Mouse (Mus musculus) urinary bladder, postnatal 14 days (tissue): ENCODE measurements around the gene Gm49337.

Source experiments
- DNase-seq: peaks from one replicate; pipeline ENCODE4 v3.0.0; 2021; ENCODE audit warnings: low spot score

Gm49337 gene

DNA sequence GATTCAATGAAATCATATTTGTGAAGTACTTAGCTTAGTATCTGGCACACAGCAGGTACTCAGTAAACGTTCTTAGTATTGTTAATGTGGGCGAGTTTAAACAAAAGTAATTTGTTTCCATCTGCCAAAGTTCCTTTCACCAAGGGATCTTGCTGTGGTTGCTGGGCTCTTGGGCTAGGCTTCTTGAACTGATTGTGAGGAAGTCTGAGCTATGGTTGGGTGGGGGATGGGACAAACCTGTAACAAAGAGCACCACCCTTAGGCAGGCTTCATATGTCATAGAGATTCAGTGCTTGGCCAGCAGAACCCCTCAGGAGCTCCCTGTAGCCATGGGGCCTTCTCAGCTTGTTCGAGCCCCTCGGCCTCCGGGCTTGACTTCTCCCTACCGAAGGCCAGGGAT is at the start of gene Gm49337, which contains the start of gene 1700042G07Rik:
TSS of gene Gm49337 (plus strand) at position 313 of the 400 bp plus-strand sequence.
TSS of gene 1700042G07Rik (plus strand) at position 301 of the 400 bp plus-strand sequence.
- no peak for DNase-seq

DNA sequence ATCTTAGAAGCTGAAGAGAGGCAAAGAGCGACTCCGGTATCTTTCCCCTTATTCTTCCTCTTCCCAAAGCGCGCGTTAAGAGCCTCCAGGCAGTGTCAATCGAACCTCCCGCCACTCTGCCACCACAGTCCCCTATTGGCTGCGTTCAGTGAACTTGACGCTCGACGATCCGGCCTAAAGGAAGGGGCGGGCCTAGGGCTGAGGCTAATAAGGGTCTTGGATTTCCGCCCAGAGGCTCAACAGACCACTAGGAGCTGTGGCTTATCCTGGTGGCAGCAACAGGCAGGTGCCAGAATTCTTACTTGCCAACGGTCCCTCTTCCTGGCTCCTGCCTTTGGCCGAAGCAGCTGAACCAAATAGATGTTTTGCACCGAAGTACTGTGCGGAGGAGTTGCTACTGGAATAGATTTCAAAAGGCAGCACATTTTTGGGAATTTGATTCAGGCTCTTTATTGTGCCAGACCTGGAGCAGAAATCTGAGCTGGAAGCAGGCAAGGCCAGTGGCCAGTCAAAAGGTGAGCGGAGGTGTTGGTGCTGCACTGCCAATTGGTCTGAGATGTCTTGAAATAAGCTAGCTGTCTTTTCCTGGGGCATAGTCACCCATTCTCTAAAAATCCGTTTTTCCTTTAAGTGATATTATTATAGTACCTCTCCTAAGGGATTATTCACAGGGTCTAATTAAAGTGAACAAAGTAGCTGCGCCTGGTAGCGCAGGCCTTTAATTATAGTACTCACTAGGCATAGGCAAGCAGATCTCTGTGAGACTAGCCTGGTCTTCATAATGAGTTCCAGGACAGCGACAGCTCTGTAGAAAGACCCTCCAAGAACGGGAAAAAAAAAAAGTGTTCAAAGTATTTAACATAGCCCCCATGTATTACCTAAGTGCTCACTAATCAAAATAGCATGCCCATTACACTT is 49.3 kb upstream of the Gm49337 start, which contains the start of the genes Rad54l and Pomgnt1:
TSS of gene Rad54l (minus strand) at position 89 of the 918 bp plus-strand sequence.
TSS of gene Pomgnt1 (plus strand) at position 239 of the 918 bp plus-strand sequence.
- peak; percentile 80 for DNase-seq

DNA sequence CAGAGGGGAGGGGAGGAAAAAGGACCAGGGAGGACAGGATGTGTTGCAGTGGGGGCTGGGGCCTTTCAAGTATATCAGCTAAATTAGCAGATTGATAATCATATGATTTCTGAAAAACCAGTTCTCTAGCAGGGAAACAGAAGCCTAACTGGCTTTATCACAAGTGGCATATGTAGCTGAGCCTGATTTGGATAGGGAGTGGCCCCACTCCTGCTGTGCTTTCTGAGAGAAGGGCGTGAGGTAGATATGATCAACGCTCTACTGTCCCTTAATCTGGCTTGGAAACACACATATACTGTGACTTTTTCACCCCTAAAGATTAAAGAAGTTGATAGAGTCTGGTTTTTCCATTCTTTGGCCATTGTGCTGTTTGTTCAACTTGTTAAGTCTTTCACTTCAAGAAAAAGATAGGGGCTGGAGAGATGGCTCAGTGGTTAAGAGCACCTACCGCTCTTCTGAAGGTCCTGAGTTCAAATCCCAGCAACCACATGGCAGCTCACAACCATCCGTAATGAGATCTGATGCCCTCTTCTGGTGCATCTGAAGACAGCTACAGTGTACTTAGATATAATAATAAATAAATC is 47.3 kb upstream of the Gm49337 start:
- no peak for DNase-seq

DNA sequence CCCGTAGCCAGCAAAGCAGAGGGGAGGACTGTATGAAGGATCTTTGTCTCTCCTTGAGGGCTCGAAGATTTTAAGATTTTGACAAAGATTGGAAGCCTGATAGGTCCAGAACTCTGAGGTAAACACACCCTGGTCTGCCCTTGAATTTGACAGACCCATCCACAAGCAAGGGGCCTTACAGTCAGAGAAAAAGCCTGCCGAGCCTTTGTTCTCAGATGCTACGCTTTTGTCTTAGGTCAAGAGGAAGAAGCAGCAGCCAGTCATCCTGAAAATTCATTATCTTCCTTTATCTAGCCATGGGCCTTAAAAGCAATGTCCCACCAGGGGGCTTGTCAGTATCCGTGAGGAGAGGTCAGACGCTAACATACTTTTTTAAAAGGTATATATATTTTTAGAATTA is 45.2 kb upstream of the Gm49337 start:
- no peak for DNase-seq

DNA sequence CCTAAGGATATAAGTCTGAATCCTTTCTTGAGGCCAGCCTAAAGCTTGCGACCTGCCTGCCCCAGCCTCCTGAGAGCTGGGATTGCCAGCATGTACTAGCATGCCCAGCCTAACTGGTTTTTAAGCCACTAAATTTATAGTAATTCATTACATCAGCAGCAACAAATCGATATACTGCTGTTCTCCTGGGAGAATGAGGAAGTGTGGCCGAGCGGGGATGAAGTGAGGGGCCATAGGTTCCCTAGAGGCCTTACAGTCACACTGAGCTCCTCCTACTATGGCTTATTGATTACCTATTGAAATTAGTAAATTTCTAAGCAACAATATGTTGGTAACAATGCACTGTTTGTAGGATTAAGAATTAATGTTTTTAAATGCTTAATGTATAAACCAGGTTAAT is 40.1 kb upstream of the Gm49337 start:
- no peak for DNase-seq

DNA sequence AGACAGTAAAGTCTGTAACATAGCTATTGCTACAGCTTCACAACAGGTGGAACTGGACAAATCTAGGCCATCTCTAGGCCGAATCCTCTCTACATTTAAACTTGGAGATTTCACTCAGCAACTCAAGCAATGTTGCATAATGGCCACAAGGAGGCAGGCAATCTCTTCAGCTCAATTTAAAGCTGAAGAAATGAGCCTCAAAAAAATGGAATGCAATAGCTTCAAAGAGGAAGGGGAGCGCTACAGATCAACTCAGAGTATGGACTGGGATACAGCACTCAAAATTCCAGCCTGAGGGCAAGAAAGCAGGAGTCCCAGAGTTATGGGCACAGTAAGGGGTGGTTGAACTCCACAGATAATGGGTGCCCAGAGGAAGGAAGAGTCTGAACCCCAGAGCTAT is 38.2 kb upstream of the Gm49337 start:
- DNase-seq: no peak

DNA sequence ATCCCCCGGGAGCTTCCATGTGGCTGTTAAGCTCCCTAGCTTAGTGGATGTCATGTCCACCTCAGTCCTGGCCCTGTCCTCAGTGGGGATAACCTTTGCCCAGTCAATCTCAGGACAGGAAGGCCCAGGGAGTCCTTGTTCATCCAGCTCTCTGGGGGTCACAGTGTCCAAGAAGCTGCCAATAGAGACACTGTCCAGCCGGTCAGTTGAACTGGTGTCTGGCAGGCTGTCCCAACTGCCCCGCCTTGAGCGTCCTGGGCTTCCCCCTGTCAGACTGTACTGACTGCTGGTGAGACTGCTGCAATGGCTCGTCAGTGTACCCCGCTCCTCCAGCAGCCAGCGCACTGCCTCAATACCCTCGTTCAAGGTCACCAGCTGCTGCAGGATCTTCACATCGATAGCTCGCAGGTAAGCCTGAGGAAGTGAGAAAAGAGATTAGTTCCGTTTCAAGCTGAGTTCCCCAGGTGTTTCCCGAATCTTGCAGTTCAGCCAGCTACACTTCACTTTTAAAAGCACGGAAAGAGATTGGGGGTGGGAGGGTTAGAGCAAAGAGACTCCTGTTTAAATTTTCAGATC is 35.7 kb upstream of the Gm49337 start:
- no peak for DNase-seq

DNA sequence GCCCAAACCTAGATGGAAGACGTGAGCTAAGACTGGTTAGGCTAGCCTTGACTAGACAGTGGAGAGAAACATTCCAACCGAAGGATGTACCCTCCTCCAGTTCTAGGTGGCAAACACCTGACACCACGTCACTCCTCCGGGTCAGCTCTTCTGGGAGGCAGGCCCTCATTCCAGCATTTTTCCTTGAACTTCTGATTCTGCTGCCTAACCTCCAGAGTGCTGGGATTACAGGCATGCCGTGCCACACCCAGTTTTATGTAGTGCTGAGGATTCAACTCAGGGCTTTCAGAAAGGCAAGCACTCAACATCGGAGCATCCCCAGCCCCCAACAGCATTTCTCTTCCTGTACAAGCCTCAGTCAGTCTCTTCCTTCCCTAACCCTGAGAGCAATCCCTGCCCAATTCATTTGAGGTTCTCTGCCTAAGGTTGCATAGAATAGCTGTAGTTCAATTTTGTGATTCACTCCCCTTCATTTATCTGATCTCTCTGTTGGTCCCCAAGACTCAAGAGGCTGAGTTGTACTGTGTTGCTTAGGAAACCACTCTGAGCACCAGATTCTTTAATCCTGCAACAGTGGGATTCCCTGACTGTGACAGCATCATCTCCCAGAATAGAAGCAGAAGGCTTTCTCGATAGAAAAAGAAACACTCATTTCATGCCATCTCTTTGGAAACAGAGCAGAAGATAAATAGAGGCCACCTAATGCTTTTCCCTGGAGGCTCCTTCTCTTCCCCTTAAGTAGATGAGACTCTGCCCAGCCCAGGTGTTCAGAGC is 32.2 kb upstream of the Gm49337 start:
- no peak for DNase-seq

DNA sequence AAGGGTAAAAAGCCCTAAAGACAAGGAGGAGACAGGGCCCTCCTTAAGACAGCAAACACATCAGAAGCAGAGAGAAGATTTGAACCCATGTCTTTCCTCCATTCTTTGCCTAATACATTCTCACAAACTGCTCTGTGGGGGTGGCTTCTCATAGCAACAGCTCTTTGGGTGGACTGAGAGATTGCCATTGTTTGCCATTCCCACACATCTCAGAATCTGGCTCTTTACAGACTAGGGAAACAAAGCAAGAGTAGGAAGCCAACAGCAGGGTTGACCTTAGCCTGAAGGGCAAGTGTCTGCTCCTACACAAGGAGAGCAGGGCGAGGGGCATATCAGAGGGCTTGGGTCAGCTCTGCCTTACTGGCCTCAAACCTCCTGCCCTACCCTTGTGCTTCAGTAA is 31.4 kb upstream of the Gm49337 start:
- DNase-seq: no peak

DNA sequence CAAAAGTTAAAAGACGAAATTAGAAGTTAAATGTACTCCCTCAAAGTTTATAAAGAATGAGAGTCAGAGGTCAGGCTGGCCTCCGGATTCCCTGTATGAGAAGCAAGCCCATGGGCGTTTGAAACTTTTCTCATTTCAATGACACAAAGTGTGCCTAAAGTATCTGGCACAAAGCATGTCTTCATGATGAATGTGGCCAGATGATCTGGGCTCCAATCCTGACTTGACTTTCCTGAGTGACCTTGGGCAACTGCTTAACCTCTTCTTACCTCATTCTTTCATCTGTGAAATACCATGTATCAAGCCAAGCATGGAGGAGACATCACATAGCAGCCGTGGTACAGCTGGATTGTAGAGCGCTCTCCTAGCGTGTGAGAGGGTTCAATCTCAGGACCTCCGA is 30.9 kb upstream of the Gm49337 start:
- DNase-seq: no peak

DNA sequence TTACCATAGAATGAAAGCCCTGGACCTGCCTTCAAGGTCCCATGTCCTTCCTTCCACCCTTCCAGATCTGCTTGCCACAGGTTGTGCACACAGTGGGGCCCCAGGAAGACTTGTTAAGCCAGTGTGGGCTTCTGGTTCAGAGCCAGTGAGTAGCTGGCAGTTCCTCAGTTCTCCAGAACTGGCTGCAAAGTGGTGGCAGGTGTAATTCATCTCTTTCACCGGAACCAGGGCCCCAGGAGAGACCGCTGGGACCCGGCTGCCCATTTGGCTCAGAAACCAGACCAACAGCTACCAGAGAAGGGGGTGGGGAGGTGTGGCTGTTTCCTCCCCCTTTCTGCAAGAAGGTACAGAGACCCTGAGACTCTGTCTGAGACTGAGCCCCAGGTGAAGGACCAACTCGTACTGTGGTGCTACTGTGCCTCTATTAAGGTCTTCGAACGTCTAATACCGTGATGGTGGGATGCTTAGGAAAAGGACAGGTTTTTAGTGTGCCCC is 29.8 kb upstream of the Gm49337 start:
- DNase-seq: no peak

DNA sequence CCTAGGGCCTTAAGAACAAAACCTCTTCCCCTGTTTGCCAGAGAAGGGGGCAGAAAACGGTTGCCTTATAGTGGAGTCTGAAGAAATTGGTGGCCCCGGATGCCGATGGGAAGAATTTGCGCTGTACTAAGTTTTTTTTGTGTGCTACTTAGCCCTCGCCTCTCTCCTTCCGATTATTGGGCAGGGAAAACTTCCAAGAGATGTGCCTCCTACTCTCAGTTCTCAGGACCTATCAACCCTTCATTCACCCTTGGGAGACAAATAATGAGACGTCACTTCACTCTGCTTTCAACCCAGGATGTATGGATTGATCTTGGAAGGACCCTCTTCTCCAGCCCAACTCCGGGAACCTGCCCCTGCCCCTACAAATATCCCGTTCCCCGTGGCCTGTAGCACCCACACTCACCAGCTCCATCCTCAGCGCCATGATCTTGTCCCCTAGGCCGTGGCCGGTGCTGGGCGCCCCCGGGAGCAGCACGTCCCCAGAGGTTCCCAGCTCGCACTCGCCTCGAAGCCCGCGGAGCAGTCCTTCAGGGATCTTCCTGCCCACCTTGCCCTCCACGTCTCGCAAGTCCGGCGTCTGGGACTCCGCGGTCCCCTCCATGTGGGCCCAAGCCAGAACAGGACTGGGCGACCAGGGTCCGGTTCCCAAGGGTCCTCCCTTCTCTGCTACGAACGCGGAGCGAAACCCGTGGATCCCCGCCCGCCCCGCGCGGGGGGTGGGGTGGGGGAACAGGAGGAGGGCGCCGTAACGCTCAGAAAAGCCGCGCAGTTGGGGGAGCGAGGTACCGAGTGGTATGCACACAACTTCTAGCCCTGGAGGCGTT is 29.1 kb upstream of the Gm49337 start:
- DNase-seq: peak; percentile 68

DNA sequence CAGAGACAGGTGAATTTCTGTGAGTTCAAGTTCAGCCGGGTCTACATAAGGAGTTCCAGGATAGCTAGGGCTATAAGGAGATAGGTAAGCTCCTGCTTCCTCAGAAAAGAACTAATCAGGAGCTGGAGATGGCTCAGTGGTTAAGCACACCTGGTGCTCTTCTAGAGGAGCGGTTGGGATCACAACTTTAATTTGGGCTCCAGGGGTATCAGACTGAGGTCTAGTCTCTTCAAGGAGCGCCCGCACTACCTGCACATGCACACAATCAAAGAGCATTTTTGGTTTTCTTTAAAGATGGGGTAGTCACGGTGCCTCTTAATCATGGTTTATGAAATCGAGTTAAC is 23.4 kb upstream of the Gm49337 start:
- no peak for DNase-seq

DNA sequence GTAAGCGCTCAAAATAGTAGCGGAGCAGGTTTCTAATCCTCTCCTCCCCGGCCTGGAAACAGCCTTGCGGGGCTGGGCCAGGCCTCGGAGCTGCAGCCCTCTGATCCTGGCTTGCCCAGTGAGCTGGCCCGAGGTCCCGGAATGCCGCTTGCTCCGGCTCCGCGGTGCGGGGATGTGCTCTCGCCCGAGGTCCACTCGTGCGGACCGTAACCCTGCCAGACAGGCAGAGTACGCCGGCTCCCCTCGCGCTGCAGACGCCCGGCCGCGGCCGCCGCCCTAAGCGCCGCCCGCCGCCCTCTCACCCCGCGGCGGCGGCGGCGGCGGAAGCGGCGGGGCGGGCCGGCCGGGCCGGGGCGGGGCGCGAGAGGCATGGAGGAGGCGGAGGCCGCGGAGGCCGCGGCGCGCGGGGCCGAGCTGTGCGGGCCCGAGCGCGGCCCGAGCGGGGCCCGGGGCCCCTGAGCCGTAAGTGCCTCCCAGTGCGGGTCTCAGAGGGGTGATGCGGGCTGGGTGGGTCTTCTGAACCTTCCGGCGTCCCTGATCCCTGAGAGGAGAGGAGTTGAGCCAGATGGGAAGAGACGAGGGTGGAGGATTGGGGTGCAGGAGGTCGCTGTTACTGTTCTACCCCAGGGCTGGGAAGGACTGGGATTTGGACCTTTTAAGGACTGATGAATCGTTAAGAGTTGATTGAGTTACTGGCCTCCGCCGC is 22.9 kb upstream of the Gm49337 start:
- peak; percentile 73 for DNase-seq

DNA sequence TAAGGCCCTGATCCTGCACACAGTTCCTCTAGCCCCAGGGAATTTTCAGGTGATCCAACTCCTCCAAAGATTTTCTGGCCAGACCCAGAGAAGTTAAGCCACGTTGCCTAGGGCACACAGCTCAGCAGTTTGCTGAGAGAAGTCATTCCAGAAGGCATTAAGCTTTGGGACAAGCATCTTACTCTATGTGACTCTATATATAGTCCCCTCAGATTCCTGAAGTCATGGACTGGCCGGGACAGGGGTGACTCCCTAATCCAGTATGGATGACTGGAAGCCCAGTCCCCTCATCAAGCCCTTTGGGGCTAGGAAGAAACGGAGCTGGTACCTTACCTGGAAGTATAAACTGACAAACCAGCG is 22.3 kb upstream of the Gm49337 start:
- DNase-seq: no peak

DNA sequence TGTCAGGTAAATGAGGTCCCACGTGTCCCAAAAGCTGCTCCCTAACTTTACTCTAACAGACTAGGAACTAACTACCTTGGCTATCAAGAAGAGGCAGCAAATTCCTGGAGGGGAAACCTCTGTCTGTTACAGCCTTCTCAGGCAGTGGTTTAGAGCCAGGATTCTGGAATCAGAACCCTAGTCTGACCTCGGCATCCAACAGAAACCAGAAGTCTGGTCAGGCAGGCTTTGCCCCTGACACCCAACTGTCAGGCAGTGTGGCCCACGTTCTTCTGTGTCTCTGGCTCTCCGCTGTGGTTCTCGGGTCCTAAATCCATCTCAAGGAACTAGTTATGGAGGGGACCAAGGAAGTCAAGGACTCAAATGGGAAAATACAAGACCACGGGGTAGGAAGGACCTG is 21.9 kb upstream of the Gm49337 start, which contains the start of gene Lurap1:
TSS of gene Lurap1 (minus strand) at position 101 of the 400 bp plus-strand sequence.
- no peak for DNase-seq

DNA sequence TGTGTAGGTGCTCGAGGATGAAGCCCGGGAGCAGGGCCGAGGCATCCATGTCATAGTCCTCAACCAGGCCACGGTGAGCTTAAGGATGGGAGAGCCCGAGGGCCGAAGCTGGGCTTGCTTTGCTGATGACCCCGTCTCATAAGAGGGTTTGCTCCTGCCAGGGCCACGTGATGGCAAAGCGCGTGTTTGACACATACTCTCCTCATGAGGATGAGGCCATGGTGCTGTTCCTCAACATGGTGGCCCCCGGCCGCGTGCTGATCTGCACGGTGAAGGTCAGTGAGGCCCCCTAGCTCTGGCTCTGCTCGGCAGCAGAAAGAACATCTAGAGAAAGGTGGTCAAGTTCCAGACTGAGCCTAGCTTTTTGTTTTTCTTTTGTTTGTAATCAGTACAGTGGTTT is 20.5 kb upstream of the Gm49337 start:
- DNase-seq: no peak

DNA sequence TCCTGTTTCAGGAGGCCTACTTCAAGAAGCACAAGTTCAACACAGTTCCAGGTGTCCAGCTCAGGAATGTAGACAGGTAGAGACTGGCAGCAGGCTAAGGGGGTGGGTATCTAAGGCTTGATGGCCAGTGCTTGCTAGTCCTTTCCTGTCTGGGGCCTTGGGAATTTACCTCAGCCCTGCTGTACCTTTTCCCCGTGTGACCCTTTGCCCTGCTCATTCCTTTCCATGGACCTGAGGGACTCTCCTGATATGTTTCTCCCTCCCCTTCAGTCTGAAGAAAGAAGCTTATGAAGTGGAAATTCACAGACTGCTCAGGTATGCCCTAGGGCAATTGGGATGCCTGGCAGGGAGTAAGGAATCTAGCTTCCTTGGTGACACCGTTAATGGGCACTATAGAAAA is 15.3 kb upstream of the Gm49337 start:
- peak; percentile 54 for DNase-seq

DNA sequence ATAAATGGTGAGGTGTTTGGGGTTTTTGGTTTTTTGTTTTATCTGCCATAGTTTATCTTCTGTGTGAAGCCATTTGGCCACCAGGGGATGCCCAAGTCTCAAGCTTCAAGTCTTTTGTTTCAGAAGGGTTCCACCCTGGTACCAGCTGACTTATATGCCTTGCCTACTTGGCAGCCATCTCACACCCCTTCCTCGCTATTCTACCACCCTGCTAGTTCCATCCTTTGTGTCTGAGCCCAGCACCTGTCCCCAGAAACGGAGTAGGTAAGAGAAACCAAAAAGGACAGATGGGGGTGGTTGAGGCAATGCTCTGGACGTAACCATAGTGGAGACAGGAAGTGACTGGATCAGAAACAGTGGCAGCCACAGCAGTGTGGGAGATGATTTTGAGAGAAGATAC is 13.3 kb upstream of the Gm49337 start:
- no peak for DNase-seq

DNA sequence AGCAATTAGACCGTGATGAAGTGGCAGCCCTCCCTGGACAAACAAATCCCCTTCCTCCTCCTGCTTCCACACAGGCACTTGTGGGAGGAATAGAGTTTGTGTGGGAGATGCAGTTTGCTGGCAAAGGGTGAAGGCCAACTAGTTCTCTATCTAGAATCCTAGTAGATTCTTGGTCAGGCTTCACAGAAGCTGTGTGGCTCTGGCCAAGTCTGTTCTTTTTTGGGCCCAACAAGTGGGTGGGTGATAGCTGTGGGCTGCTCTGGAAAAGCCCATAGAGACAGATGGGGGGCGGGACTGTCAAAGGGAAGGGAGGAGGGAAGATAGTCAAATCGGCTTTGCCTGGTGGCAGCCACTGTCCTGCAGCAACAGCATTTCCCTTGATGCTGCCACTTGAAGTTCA is 12.4 kb upstream of the Gm49337 start:
- no peak for DNase-seq

DNA sequence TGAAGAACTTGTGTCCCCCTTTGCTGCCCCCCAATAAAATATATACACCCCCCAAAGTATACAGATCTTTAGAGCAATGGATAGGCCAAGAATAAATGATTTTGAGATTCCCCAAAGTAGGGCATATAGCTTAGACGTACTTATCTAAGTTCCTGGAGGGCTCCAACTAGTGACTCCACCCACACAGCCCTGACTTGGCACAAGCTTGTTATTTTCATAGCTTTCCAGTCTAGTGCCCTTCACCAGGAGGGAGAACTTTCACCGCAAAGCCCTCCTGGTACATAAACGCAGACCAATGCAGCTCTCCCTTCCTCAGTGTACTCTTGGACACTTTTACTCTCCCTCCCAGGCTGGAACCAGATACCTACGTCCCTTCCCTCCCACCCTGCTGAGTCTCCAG is 11.0 kb upstream of the Gm49337 start:
- DNase-seq: no peak
